Mouse (Mus musculus) spleen, postnatal 36 days (tissue): Measurements from ENCODE around the gene Eprs.

Experiments used
- DNase-seq, 2 experiments: peaks; one replicate each; pipeline ENCODE4 v3.0.0; 2022; ENCODE audit warnings: low spot score in 2 of 2, mixed read lengths in 1 of 2

The Eprs gene

GRCm38 (mm10) chr1:185449727-185450126 lies 86.9 kb downstream of the Eprs start:
- no peak for DNase-seq

DNA sequence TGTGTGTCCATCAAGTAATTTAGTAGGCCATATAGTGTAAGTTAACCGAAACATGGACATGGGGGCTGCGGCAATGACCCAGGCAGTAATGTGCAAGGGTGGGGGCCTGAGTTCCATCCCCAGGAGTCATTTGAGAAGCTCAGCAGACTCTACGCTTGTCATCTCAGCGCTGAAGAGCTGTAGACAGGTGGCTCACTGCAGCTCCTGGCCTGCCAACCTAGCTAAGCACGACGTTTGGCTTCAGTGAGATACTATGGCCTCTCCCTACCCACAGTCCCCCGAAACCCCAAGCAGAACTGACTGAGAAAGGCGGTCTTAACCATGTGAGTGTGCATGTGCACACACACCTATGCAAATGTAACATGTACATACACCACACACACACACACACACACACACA lies 88.2 kb downstream of the Eprs start:
- DNase-seq = no peak

DNA sequence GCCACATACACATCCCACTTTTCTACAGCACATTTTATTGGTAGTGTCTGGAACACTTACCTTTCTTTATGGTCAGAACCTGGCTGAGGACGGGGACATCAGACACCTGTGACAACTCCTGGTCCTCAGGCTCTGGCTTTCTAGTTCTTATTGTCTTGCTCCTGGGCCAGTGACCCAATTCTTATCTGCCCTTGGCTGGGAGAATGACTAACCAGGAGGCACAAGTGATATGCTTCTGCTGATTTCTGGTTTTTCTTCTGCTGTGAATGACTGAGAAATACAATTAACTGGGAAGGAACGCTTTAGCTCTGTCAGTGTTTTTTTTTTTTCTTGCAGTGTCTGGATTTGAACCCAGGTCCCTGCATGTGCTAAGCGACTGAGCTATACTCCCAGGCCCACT lies 88.7 kb downstream of the Eprs start:
- DNase-seq = no peak

GRCm38 (mm10) chr1:185452461-185452860 lies 89.6 kb downstream of the Eprs start:
- no peak for DNase-seq

DNA sequence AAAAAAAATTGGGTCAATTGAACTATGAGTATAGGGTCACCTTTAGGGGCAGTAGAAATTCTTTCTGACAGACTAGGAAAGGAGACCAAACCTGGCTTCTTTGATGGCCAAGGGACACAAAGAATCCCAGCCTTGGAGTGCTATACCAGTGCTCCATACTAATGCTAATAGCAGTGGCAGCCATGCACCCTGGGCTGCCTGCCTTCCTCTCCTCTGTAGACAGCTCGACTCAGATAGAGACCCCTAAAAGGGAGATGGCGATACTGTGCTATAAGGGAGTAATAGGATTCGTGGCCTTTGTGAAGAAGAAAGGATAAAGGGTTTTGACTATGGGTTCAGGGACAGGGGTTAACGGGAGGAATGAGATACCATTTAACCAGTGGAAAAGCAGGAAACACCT lies 91.3 kb downstream of the Eprs start:
- no peak for DNase-seq

DNA sequence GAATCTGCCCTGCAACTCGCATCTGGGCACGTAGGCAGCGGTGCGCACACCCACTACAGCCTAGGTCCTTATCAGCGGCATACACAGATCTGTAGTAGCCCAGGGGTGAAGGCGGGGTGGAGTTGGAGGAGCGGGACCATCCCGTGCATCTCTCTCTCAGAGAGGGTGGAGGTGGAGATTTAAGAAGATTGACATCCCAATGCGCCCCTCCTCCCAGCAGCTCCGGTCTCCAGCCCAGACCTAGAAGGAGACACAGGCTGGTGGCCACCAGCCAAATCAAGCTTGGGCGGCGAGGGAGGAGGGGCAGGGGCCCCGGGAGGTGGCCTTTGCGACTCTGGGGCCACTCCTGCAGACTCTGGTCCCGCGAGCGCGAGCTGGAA lies 91.7 kb downstream of the Eprs start, which contains the start of gene Slc30a10:
Slc30a10 (plus strand) TSS at position 274 of the 380 bp plus-strand sequence.
- DNase-seq = peak; percentile 64 to 82

- DNase-seq = peak in 1 of 2 experiments; percentile 3
Measured at GRCm38 (mm10) chr1:185454955-185455701, 92.3 kb downstream of the Eprs start.

DNA sequence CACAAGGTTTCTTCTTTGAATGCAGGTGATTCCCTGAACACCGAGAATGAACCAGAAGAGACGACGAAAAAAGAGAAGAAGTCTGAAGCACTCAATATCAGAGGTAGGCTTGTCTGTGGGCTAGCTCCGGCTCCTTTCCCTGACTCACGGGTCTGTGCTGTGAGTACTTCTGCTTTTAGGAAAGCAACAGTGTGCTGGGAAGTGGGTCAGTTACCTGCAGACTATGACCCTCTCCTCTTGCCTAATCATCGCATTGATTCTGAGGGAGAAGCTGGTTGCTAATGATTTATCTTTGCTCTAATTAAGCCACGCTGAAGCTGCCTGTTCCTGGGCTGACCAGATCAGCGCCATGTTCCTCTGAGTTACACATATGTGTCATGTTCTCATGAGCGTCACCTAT lies 93.5 kb downstream of the Eprs start:
- no peak for DNase-seq

- no peak for DNase-seq
Measured at GRCm38 (mm10) chr1:185460096-185460495, 97.3 kb downstream of the Eprs start.

DNA sequence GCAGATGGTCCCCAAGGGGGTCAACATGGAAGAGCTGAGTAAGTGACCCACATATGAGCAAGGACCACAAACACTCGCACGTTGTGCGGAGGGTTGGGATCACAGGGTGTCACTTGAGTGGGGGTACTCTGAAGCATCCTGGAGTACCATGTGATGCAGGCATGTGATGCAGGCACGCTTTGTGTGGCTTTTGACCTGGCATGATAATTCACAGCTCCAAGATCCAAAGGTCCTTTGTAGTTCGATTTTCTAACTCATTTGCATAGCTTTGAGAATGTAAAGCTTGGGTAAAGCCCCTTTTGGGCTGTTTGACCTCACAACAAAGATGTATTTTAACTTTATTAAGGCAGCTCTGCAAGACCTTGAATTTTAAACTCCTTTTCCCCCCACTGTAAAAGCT lies 100.0 kb downstream of the Eprs start:
- no peak for DNase-seq

- peak; percentile 4 to 24 for DNase-seq
Measured at GRCm38 (mm10) chr1:185469551-185470021, 106.7 kb downstream of the Eprs start.

GRCm38 (mm10) chr1:185472025-185472720 lies 109.3 kb downstream of the Eprs start:
- peak; percentile 32 to 58 for DNase-seq

DNA sequence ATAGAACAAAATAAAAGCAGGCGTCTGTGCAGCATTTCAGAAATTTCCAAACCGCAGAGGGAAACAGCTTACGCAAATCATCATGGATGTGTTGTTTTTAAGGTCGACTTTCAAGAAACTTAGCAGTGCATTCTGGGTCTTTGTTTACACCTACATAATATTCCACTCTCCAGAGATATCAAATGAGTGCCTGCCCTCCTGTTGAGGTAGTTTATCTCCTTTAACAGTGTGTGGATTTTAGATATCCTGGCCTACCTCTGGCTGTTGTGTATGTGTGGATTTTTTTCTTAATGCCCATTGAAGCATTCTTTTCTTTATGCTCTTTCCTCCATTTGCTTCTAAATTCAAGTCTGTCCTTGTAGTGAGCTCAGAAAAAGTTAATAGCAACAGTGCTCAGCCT lies 109.9 kb downstream of the Eprs start:
- DNase-seq = no peak

- DNase-seq = no peak
Measured at GRCm38 (mm10) chr1:185473437-185473836, 110.6 kb downstream of the Eprs start.
